Mouse (Mus musculus): ENCODE data around the gene Tspan12. TPM values are rescaled to one million over a fixed set of nuclear protein-coding genes. Genes with fewer than 3 reads are reported as not detected.
A peak's percentile ranks its signal among the peaks of the same experiment; 100 is the strongest.
"Not testable (repeated sequence)": the region's sequence is repeated elsewhere in the genome, so short reads cannot be mapped to it uniquely, and the experiment has no call there.

Tspan12 gene
- polyA plus RNA-seq, 1 experiment from 2014 or later, result 53.2 TPM

GRCm38 (mm10) chr6:21794337-21795071 lies 57.8 kb downstream of the Tspan12 start:
- no peak; the same call in 1 of the 2 replicates for ATAC-seq (ENCODE audit: low FRiP score)
- DNase-seq (ENCODE audit: low spot score, missing footprints), result no peak
- H3K36me3 ChIP-seq (ENCODE audit: control insufficient read depth, insufficient read depth, low read length), result no peaks in the 10 kb centered on the region
- no peaks in the 10 kb centered on the region for H3K9me3 ChIP-seq (ENCODE audit: control insufficient read depth, low read length)
- H3K9ac ChIP-seq (ENCODE audit: low read length), result no peak overlapping the region
- H3K4me2 ChIP-seq, result no peak overlapping the region
- H3K4me1 ChIP-seq (ENCODE audit: control insufficient read depth, insufficient read depth, low read length), result no peaks in the 10 kb centered on the region
- H3K27ac ChIP-seq (ENCODE audit: low read depth, low read length), result no peak overlapping the region
- 85% methylated on average over 11 of the region's 11 CpGs for WGBS
- H3K27me3 ChIP-seq (ENCODE audit: control insufficient read depth, insufficient read depth, low read length), result no peaks in the 10 kb centered on the region
- H3K4me3 ChIP-seq (ENCODE audit: low read depth, low read length), result no peak overlapping the region

- H3K36me3 ChIP-seq (ENCODE audit: control insufficient read depth, insufficient read depth, low read length), result no peaks in the 10 kb centered on the region
Measured at GRCm38 (mm10) chr6:21791307-21791706, 61.0 kb downstream of the Tspan12 start.

GRCm38 (mm10) chr6:21790550-21791086 lies 61.7 kb downstream of the Tspan12 start:
- H3K36me3 ChIP-seq (ENCODE audit: control insufficient read depth, insufficient read depth, low read length), result no peaks in the 10 kb centered on the region
- no peaks in the 10 kb centered on the region for H3K9me3 ChIP-seq (ENCODE audit: control insufficient read depth, low read length)
- no peaks in the 10 kb centered on the region for H3K27me3 ChIP-seq (ENCODE audit: control insufficient read depth, insufficient read depth, low read length)
- no peak overlapping the region for H3K4me2 ChIP-seq
- H3K27ac ChIP-seq (ENCODE audit: low read depth, low read length), result no peak overlapping the region
- H3K4me1 ChIP-seq (ENCODE audit: control insufficient read depth, insufficient read depth, low read length), result no peaks in the 10 kb centered on the region
- no peak for ATAC-seq (ENCODE audit: low FRiP score)
- no peak for DNase-seq (ENCODE audit: low spot score, missing footprints)
- 90% methylated on average over 4 of the region's 4 CpGs for WGBS
- H3K9ac ChIP-seq (ENCODE audit: low read length), result no peak overlapping the region
- H3K4me3 ChIP-seq (ENCODE audit: low read depth, low read length), result no peak overlapping the region

More at GRCm38 (mm10) chr6:21791307-21791706, 61.0 kb downstream of the Tspan12 start:
- DNase-seq (ENCODE audit: low spot score, missing footprints) (no peak), ATAC-seq (ENCODE audit: low FRiP score) (no peak)
- WGBS, result 83% methylated on average over 7 of the region's 7 CpGs
- no peak overlapping the region for H3K4me3 ChIP-seq (ENCODE audit: low read depth, low read length)
- H3K27me3 ChIP-seq (ENCODE audit: control insufficient read depth, insufficient read depth, low read length), result no peaks in the 10 kb centered on the region
- H3K9me3 ChIP-seq (ENCODE audit: control insufficient read depth, low read length), result no peaks in the 10 kb centered on the region
- no peak overlapping the region for H3K9ac ChIP-seq (ENCODE audit: low read length)
- H3K4me2 ChIP-seq, result no peak overlapping the region
- no peak overlapping the region for H3K27ac ChIP-seq (ENCODE audit: low read depth, low read length)
- no peaks in the 10 kb centered on the region for H3K4me1 ChIP-seq (ENCODE audit: control insufficient read depth, insufficient read depth, low read length)

- no peak overlapping the region for H3K4me3 ChIP-seq (ENCODE audit: low read depth, low read length)
- no peaks in the 10 kb centered on the region for H3K27me3 ChIP-seq (ENCODE audit: control insufficient read depth, insufficient read depth, low read length)
- H3K27ac ChIP-seq (ENCODE audit: low read depth, low read length), result no peak overlapping the region
- no peaks in the 10 kb centered on the region for H3K4me1 ChIP-seq (ENCODE audit: control insufficient read depth, insufficient read depth, low read length)
- DNase-seq (ENCODE audit: low spot score, missing footprints), result no peak
- no peaks in the 10 kb centered on the region for H3K9me3 ChIP-seq (ENCODE audit: control insufficient read depth, low read length)
- no peak overlapping the region for H3K4me2 ChIP-seq
- no peak overlapping the region for H3K9ac ChIP-seq (ENCODE audit: low read length)
- no peak for ATAC-seq (ENCODE audit: low FRiP score)
- WGBS, result 86% methylated on average over 2 of the region's 2 CpGs
- no peaks in the 10 kb centered on the region for H3K36me3 ChIP-seq (ENCODE audit: control insufficient read depth, insufficient read depth, low read length)
Measured at GRCm38 (mm10) chr6:21790036-21790435, 62.3 kb downstream of the Tspan12 start.

GRCm38 (mm10) chr6:21789582-21789981 lies 62.7 kb downstream of the Tspan12 start:
- 80% methylated on average over 1 of the region's 1 CpGs for WGBS
- not testable (repeated sequence) for H3K9me3 ChIP-seq (ENCODE audit: control insufficient read depth, low read length); H3K27me3 ChIP-seq (ENCODE audit: control insufficient read depth, insufficient read depth, low read length); H3K9ac ChIP-seq (ENCODE audit: low read length); DNase-seq (ENCODE audit: low spot score, missing footprints); ATAC-seq (ENCODE audit: low FRiP score); H3K4me2 ChIP-seq; H3K4me1 ChIP-seq (ENCODE audit: control insufficient read depth, insufficient read depth, low read length); H3K27ac ChIP-seq (ENCODE audit: low read depth, low read length); H3K36me3 ChIP-seq (ENCODE audit: control insufficient read depth, insufficient read depth, low read length); H3K4me3 ChIP-seq (ENCODE audit: low read depth, low read length)

GRCm38 (mm10) chr6:21787757-21788156 lies 64.6 kb downstream of the Tspan12 start:
- Histone ChIP-seq H3K9me3 (ENCODE audit: control insufficient read depth, low read length) (no peaks in the 10 kb centered on the region), H3K4me3 (ENCODE audit: low read depth, low read length) (no peak overlapping the region), H3K27me3 (ENCODE audit: control insufficient read depth, insufficient read depth, low read length) (no peaks in the 10 kb centered on the region), H3K4me2 (no peak overlapping the region), H3K9ac (ENCODE audit: low read length) (no peak overlapping the region), H3K27ac (ENCODE audit: low read depth, low read length) (no peak overlapping the region), H3K4me1 (ENCODE audit: control insufficient read depth, insufficient read depth, low read length) (no peaks in the 10 kb centered on the region), H3K36me3 (ENCODE audit: control insufficient read depth, insufficient read depth, low read length) (no peaks in the 10 kb centered on the region)
- peak; percentile 46 for ATAC-seq (ENCODE audit: low FRiP score)
- WGBS, result 63% methylated on average over 11 of the region's 11 CpGs
- DNase-seq (ENCODE audit: low spot score, missing footprints), result no peak

GRCm38 (mm10) chr6:21787274-21787673 lies 65.0 kb downstream of the Tspan12 start:
- no peak for ATAC-seq (ENCODE audit: low FRiP score)
- H3K27me3 ChIP-seq (ENCODE audit: control insufficient read depth, insufficient read depth, low read length), result no peaks in the 10 kb centered on the region
- no peak overlapping the region for H3K9ac ChIP-seq (ENCODE audit: low read length)
- no peak overlapping the region for H3K4me3 ChIP-seq (ENCODE audit: low read depth, low read length)
- DNase-seq (ENCODE audit: low spot score, missing footprints), result no peak
- WGBS, result 28% methylated on average over 6 of the region's 6 CpGs
- no peak overlapping the region for H3K4me2 ChIP-seq
- no peaks in the 10 kb centered on the region for H3K36me3 ChIP-seq (ENCODE audit: control insufficient read depth, insufficient read depth, low read length)
- H3K4me1 ChIP-seq (ENCODE audit: control insufficient read depth, insufficient read depth, low read length), result no peaks in the 10 kb centered on the region
- H3K9me3 ChIP-seq (ENCODE audit: control insufficient read depth, low read length), result no peaks in the 10 kb centered on the region
- no peak overlapping the region for H3K27ac ChIP-seq (ENCODE audit: low read depth, low read length)

- Histone ChIP-seq H3K9ac (ENCODE audit: low read length) (no peak overlapping the region), H3K9me3 (ENCODE audit: control insufficient read depth, low read length) (no peaks in the 10 kb centered on the region), H3K36me3 (ENCODE audit: control insufficient read depth, insufficient read depth, low read length) (no peaks in the 10 kb centered on the region), H3K4me1 (ENCODE audit: control insufficient read depth, insufficient read depth, low read length) (no peaks in the 10 kb centered on the region), H3K27ac (ENCODE audit: low read depth, low read length) (no peak overlapping the region), H3K27me3 (ENCODE audit: control insufficient read depth, insufficient read depth, low read length) (no peaks in the 10 kb centered on the region), H3K4me3 (ENCODE audit: low read depth, low read length) (no peak overlapping the region), H3K4me2 (no peak overlapping the region)
- no peak for DNase-seq (ENCODE audit: low spot score, missing footprints)
- ATAC-seq (ENCODE audit: low FRiP score), result no peak
- 90% methylated on average over 7 of the region's 7 CpGs for WGBS
Measured at GRCm38 (mm10) chr6:21774213-21774916, 78.0 kb downstream of the Tspan12 start.

GRCm38 (mm10) chr6:21769447-21769809 lies 82.9 kb downstream of the Tspan12 start:
- ATAC-seq (ENCODE audit: low FRiP score), result no peak
- Histone ChIP-seq H3K4me1 (ENCODE audit: control insufficient read depth, insufficient read depth, low read length) (no peaks in the 10 kb centered on the region), H3K4me2 (no peak overlapping the region), H3K27ac (ENCODE audit: low read depth, low read length) (no peak overlapping the region), H3K9me3 (ENCODE audit: control insufficient read depth, low read length) (no peaks in the 10 kb centered on the region), H3K27me3 (ENCODE audit: control insufficient read depth, insufficient read depth, low read length) (no peaks in the 10 kb centered on the region), H3K4me3 (ENCODE audit: low read depth, low read length) (no peak overlapping the region), H3K36me3 (ENCODE audit: control insufficient read depth, insufficient read depth, low read length) (no peaks in the 10 kb centered on the region), H3K9ac (ENCODE audit: low read length) (no peak overlapping the region)
- no peak for DNase-seq (ENCODE audit: low spot score, missing footprints)
- 95% methylated on average over 1 of the region's 1 CpGs for WGBS
